Mouse (Mus musculus) left cerebral cortex, postnatal 25 days (tissue): Measurements from ENCODE around the gene Thsd4. TPM values are rescaled to one million over a fixed set of nuclear protein-coding genes. Genes with fewer than 3 reads are reported as not detected.
A peak's percentile ranks its signal among the peaks of the same experiment; 100 is the strongest.
"Not testable (repeated sequence)": the region's sequence is repeated elsewhere in the genome, so short reads cannot be mapped to it uniquely, and the experiment has no call there.

Experiments
- DNase-seq, 2 experiments: peaks; one replicate each; pipeline ENCODE4 v3.0.0; 2022; ENCODE audit warnings: low spot score in 2 of 2, mixed read lengths in 1 of 2
- intact Hi-C: fragments of 180-260 bp; cut with DNase I; formaldehyde crosslinking; loops from one replicate; pipeline ENCODE4 v1.15.1; 2025
- total RNA-seq, 2 experiments: library from RNA; stranded (reverse); gene quantifications; 2 replicates each; pipeline ENCODE4 v1.2.3; 2021

The Thsd4 gene
- total RNA-seq, 2 experiments from 2014 or later: 4.7 to 6.2 TPM

DNA sequence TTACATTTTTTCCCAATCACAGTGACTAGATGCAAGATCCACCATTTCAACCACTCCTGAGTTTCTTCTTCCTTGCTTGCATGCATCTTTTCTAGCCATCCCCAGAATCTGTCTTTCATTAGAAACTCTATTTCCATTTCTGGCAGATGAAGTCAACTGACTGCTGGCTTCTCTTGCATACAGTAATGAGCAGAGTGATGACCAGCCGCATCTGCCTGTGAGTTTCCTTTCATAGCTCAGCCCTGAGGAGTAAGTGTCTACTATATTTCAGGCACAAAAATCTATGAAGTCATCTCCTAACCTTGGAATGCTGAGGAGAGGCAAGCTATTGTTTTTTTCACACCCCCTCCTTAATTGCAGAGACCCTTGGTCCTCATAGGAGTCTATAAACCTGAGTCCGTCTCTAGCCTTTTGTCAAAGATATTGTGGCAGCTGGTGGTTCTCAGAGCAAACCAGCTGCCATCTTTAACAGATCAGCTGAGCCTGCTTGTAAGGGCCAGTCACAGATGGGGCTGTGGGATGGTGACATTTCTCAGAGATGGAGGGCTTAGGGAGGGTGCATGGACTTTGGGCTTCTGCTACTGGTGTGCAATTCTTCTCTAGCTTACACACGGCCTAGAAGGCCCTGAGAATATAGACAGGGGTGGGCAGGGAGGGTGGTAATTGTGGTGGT, 535.8 kb downstream of the Thsd4 start:
- intact Hi-C loops: no loop called here
- peak; percentile 37 to 80 for DNase-seq

DNA sequence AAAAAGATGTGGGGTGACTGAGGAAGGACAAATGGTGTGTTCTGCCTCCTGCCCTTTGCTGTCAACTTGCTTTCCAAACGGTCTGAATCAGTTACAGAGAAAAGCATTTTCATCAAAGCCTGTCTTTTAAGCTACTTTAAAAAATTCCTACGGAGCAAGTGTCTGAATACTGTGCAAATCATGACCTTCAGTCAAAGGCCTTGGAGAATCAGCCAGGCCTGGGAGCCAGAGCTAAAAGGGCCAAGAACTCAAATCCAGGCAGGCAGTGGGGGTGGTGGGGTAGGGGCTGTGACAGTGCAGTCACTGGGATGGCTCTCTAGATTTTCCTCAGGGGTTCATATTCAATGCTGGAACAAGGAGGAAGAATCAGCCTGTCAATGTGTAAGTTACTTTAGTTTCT, 540.7 kb downstream of the Thsd4 start:
- no peak for DNase-seq
- intact Hi-C loops: no loop called here

DNA sequence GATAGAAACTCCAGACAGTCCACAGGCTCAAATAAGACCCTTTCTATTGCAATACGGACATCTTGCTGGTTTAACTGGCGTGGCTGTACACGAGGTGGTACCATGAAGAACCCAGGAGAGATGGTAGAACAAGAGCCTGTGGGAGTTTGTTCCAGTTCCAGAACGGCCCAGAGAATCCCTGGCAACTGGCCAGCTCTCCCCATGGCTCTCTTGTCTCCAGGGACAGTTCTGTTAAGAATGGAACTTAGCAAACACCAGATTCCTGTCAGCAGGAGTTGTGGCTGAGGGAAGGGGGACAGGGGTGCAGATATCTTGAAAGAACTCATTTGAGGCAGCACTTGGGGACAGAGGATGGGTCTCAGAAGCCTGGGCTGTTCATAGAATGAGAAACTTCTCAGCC, 550.6 kb downstream of the Thsd4 start:
- intact Hi-C loops: no loop called here

DNA sequence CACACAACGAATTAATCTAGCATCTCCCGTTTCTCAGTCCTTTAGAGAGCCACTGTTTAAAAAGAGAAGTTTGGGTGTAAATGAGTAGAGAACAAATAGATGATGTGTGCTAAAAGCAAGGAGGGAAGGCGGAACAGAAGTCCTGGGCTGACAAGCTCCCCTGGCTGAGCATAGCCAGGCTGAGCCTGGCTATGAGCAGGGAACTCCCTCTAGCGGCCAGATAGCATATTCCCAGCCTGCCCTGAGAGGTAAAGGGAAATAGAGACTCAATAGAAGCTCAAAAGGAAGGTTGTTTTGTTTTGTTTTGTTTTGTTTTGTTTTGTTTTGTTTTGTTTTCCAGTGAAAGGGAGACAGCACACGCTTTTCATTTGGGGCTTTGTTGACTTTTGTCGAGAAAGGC, 552.5 kb downstream of the Thsd4 start:
- DNase-seq: peak; percentile 71 to 81

More for the DNA sequence above, 550.6 kb downstream of the Thsd4 start:
- DNase-seq: no peak

DNA sequence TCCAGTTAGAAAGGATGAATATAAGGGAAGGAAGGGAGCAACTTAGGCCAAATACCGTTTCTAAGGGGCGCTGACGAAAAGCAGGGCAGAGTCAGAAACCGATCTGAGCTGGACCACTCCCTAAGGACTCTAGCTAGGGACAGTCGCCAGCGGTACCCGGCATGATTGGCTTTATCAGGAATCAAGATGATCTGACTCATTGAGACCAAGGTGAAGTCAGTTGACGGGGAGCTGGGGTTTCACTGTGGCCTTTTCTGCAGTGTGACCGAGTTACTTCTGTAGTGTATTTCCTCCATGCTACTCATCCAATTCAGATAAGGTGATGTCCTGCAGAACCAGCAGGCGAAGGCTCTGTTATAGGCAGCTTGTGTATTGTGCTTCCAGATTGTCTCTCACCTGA, 556.8 kb downstream of the Thsd4 start:
- intact Hi-C loops: no loop called here
- no peak for DNase-seq

More for the DNA sequence above, 552.5 kb downstream of the Thsd4 start:
- intact Hi-C loops: no loop called here

- intact Hi-C loops: no loop called here
- peak; percentile 53 to 77 for DNase-seq
Measured at GRCm38 (mm10) chr9:59964367-59964766, 557.5 kb downstream of the Thsd4 start.

DNA sequence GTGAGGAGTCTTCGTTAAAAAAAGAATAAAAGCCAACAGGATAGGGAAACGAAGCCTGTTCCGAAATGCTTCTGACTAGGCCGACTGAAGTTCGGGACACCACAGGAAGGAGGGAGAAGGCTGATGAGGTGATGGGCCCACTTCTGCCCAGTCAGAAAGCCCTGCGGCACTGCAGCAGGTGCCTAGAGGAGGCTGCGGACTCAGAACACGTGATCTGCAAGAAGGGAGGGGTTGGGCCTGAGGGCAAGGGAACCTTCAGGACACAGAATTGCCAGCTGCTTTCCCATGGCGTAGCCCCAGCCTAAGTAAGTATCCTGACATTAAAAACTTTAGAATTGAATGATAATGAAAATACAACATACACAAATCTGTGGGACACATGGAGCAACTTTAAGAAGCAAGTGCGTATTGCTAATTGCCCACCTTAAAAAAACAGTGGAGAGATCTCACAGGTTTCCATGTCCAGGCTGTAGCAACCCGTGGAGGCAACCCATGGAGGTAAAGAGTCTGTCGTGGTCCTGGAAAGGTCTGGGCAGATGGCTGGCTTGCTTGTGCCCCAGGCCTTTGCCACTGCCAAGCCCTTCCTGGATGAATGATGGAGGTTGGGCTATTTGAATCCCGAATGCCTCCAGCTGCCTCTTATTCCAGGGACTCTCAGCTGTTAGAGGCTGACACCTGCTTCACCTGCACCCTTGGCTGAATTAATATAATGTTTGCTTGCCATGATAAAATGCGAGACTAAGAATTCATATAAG, 560.5 kb downstream of the Thsd4 start:
- DNase-seq: no peak
- intact Hi-C loops: no loop called here

DNA sequence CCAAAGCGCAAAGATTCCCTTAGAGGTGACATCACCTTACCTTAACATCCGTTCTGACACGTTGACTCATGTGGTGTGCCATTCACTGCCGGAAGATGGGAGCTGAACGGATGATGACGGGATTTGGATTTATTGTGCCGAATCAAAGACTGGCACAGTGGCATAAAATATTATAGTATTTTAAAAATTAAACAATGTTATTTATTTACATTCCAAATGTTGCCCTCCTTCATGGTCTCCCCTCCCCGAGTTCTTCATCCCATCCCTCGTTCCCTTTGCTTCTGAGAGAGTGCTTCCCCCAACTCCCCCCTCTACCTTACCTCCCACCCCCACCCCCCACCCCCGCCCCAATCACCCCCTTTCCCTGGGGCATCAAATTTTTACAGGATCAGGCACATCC, 561.3 kb downstream of the Thsd4 start, which contains the start of gene Nr2e3:
Gene Nr2e3, minus strand, starts transcription at position 101 of the 400 bp plus-strand sequence.
- no peak for DNase-seq
- intact Hi-C loops: no loop called here

DNA sequence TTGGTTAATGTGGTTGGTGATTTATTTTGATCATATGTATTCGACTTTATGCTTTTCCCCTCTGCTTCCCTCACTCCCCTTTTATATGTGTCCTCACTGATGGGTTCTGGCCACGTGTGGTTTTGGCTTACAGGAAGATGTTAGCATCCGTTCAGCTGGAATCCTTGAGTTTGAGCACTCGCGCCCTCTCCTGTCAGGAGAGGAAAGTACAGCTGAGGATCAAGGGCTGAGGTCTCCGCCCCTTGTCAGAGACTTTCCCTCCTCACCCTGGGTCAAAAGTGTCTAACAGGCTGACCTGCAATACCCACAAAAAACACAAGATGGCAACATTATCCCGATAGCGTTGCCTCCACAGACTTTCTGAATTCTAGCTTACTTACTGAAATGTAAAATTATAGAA, 562.6 kb downstream of the Thsd4 start:
- intact Hi-C loops: loop anchor here (1.0 to 5.0 kb wide), 2 partner anchors 237 to 278 kb away; no protein-coding TSS in a partner anchor
- peak; percentile 60 to 73 for DNase-seq

DNA sequence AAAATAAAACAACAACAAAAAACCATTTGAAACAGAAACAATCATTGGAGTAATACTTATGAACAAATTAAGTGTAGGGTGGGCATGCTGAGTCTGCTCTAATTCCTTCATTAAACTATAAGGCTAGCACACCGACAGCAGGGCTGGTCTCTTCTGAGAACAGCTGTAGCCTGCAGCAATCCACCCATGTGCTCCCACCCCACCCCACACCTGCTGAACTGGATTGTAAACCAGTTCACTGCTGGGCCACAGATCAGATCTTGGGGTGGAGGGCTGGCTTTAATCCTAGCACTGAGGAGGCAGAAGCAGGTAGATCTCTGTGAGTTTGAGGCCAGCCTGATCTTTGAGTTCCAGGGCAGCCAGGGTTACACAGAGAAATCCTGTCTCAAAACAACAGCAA, 563.7 kb downstream of the Thsd4 start:
- intact Hi-C loops: loop anchor here (5.0 kb wide), 1 partner anchor 236 kb away; no protein-coding TSS in a partner anchor
- DNase-seq: not testable (repeated sequence)

DNA sequence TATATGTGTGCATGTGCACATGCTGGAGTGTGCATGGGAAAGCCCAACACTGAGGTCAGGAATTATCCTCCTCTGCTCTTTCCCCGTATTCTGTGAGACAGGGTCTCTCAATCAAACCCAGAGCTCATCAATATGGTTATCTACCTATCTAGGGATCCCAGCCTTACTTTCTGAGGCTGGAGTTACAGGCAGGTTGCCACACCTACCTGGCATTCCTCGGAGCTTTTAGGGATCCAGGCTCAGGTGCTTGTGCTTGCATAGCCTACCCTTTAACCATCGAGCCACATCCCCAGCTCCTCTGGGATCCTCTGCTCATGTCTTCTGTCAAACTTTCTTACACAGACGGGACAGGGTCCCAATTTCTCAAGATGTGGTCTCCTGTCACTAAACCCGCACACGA, 565.4 kb downstream of the Thsd4 start:
- intact Hi-C loops: loop anchor here (5.0 kb wide), 1 partner anchor 234 kb away; no protein-coding TSS in a partner anchor
- DNase-seq: no peak

GRCm38 (mm10) chr9:59955692-59956091, 566.2 kb downstream of the Thsd4 start:
- intact Hi-C loops: loop anchor here (5.0 kb wide), 1 partner anchor 233 kb away; no protein-coding TSS in a partner anchor
- no peak for DNase-seq

GRCm38 (mm10) chr9:59955199-59955598, 566.6 kb downstream of the Thsd4 start:
- DNase-seq: no peak
- intact Hi-C loops: loop anchor here (5.0 kb wide), 1 partner anchor 233 kb away; no protein-coding TSS in a partner anchor

DNA sequence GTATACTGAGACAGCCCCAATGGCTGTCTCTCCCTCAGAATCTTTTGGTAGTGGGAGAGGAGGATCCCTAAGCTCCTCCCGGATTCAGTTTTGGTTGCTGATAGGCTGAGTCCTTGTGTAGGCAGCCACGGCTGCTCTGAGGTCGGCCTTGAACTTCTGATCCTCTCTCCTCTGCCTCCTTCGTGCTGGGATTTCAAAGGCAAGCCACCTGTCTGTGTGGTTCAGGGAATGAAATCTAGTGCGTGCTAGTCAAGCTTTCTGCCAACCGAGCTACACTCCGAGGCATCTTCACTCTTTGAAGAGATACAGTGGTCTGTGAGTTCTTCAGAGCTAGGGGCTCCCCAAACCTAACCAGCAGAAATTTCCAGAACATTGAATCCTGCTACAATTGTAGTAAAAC, 568.3 kb downstream of the Thsd4 start:
- no peak for DNase-seq
- intact Hi-C loops: no loop called here

DNA sequence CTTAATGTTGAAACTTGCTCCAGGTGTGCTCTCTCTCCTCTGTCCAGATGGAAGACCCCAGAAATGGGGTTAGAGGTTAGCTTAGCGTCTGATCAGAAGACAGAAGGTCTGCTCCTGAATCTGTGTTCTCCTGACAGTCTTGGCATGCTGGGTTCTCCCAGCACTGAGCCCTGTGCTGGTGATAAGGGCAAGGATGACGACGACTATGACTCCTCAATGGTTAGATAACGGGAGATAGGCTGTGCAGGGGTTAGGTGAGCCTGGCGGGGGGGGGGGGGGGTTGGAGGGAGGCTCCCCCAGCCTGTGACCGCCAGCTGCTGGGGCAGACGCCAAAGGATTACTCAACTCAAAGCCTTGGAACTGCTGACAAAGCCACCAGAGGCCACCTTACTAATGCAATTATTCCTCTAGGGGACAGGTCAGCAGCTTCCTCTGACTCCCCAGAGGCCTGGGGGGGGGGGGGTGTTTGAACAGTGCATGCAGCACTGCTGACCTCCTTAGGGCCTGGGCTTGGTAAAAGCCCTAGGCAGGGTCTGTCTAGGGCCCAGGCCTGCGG, 569.3 kb downstream of the Thsd4 start:
- no peak for DNase-seq
- intact Hi-C loops: no loop called here

DNA sequence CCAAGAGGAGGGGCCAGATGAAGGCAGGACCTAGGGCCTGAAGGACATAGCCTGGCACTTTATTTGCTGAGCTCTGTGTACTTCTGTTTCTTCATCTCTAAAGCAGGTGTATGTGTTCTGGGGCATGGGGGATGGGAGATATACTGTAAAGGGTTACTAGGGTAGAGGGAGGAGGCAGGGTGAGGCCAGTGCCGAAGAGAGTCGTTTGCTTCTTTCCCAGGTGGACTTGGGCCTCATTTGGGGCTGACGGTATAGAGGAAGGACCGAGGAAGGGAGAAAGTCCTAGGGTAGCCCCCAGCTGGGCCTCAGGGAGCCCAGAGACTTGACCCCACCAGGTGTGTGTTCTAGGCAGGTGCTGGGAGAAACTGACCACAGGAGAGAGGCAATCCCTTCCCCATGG, 569.9 kb downstream of the Thsd4 start:
- intact Hi-C loops: no loop called here
- DNase-seq: no peak

GRCm38 (mm10) chr9:59951001-59951750, 570.7 kb downstream of the Thsd4 start:
- intact Hi-C loops: no loop called here
- DNase-seq: no peak

GRCm38 (mm10) chr9:59949981-59950380, 571.9 kb downstream of the Thsd4 start:
- intact Hi-C loops: no loop called here
- no peak for DNase-seq

DNA sequence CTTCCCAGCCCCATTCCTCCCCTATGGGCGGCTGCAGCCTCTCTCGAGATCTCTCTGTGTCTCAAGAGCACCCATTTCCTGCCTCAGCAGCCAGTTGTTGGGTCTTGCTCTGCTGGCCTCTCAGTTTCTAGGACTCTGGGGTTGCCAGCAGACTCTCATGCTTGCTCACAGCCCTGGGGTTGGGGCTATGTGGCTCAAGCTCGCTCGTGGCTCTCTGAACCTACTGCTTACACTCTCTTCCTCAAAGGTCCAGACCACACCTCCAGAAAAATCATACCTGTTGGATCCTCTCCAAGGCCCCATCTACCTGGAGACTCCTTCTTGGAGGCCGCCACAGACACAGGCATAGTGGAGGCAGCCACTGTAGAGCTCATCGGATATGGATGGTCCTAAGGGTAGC, 572.3 kb downstream of the Thsd4 start:
- no peak for DNase-seq
- intact Hi-C loops: no loop called here
